Mouse (Mus musculus) megakaryocyte, adult 5-6 weeks (primary cell): ENCODE results near the gene Farp1. TPM values are rescaled to one million over a fixed set of nuclear protein-coding genes. Genes with fewer than 3 reads are reported as not detected.

Source experiments
- ATAC-seq: 2 replicates; pipeline ENCODE4 v1.8.0; 2016; ENCODE audit warnings: mild to moderate bottlenecking, inconsistent platforms; ENCODE audit not compliant: poor library complexity, severe bottlenecking
- total RNA-seq, 2 experiments: library from RNA; stranded (forward) in 1 of 2; stranded (reverse) in 1 of 2; fragments of 153-499, 151-499 nt in 1 of 2; fragments of 221-1000, 200-1000 nt in 1 of 2; gene quantifications; 2 replicates each; pipeline versions ENCODE4 v1.2.3 to v1.2.4; 2015 to 2017

Farp1 gene
- total RNA-seq, 2 experiments from 2014 or later, result 0.33 to 0.37 TPM

GRCm38 (mm10) chr14:121299093-121299492 is 264.1 kb downstream of the Farp1 start:
- ATAC-seq, result no peak

GRCm38 (mm10) chr14:121304523-121304922 is 269.5 kb downstream of the Farp1 start:
- ATAC-seq, result no peak

- ATAC-seq, result no peak
Observed at GRCm38 (mm10) chr14:121305316-121306064, 270.5 kb downstream of the Farp1 start.

GRCm38 (mm10) chr14:121309909-121310308 is 274.9 kb downstream of the Farp1 start:
- peak; percentile 45 for ATAC-seq

- ATAC-seq, result peak; percentile 17; the same call in 1 of the 2 replicates
Observed at GRCm38 (mm10) chr14:121310325-121311080, 275.5 kb downstream of the Farp1 start.

- no peak for ATAC-seq
Observed at GRCm38 (mm10) chr14:121311083-121311482, 276.1 kb downstream of the Farp1 start.

- no peak for ATAC-seq
Observed at GRCm38 (mm10) chr14:121313283-121313682, 278.3 kb downstream of the Farp1 start.

GRCm38 (mm10) chr14:121314934-121315333 is 279.9 kb downstream of the Farp1 start:
- no peak for ATAC-seq

- ATAC-seq, result no peak
Observed at GRCm38 (mm10) chr14:121316136-121316535, 281.1 kb downstream of the Farp1 start.

- no peak for ATAC-seq
Observed at GRCm38 (mm10) chr14:121316631-121317311, 281.8 kb downstream of the Farp1 start.

GRCm38 (mm10) chr14:121317312-121317671 is 282.3 kb downstream of the Farp1 start:
- no peak for ATAC-seq

GRCm38 (mm10) chr14:121318382-121318781 is 283.4 kb downstream of the Farp1 start:
- peak; percentile 92 for ATAC-seq

GRCm38 (mm10) chr14:121322150-121322549 is 287.1 kb downstream of the Farp1 start:
- ATAC-seq, result no peak

- ATAC-seq, result no peak
Observed at GRCm38 (mm10) chr14:121322641-121323040, 287.6 kb downstream of the Farp1 start.

- peak; percentile 77 for ATAC-seq
Observed at GRCm38 (mm10) chr14:121324521-121325330, 289.7 kb downstream of the Farp1 start.

- ATAC-seq, result no peak
Observed at GRCm38 (mm10) chr14:121326432-121326831, 291.4 kb downstream of the Farp1 start.

GRCm38 (mm10) chr14:121328878-121329277 is 293.9 kb downstream of the Farp1 start:
- ATAC-seq, result peak; percentile 25

GRCm38 (mm10) chr14:121329401-121330089 is 294.5 kb downstream of the Farp1 start:
- no peak for ATAC-seq

GRCm38 (mm10) chr14:121330090-121330408 is 295.0 kb downstream of the Farp1 start:
- ATAC-seq, result no peak
